Mouse (Mus musculus): ENCODE results near the gene Cdk15. TPM values are rescaled to one million over a fixed set of nuclear protein-coding genes. Genes with fewer than 3 reads are reported as not detected.

The Cdk15 gene
- polyA plus RNA-seq, 1 experiment from 2014 or later: 0.57 TPM

- H3K4me3 ChIP-seq: peak within 1 kb of the TSS; percentile 93
- H3K36me3 ChIP-seq: no peaks in the 10 kb centered on the region
- H3K27ac ChIP-seq: peak within 1 kb of the TSS; percentile 69
- no peaks in the 10 kb centered on the region for H3K9me3 ChIP-seq (replicated peaks)
- ATAC-seq (replicated peaks; ENCODE audit: insufficient number of reproducible peaks, insufficient read depth, low FRiP score, low read depth): peak; percentile 98
- H3K27me3 ChIP-seq: no peaks in the 10 kb centered on the region
- WGBS: under 1% methylated on average over 58 of the region's 58 CpGs
- H3K4me2 ChIP-seq: peak within 1 kb of the TSS; percentile 83
- peak within 1 kb of the TSS; percentile 88 for H3K9ac ChIP-seq
- H3K4me1 ChIP-seq (replicated peaks): no peaks in the 10 kb centered on the region
These were observed 19.8 kb upstream of the Cdk15 start, which contains the start of gene Als2 for GRCm38 (mm10) chr1:59236856-59237441. Gene Als2 (minus strand): TSS chr1:59237231.

- Histone ChIP-seq H3K27me3 (no peaks in the 10 kb centered on the region), H3K4me3 (peak overlapping the region; percentile 93), H3K4me1 (replicated peaks) (no peaks in the 10 kb centered on the region), H3K27ac (peak overlapping the region; percentile 69), H3K9me3 (replicated peaks) (no peaks in the 10 kb centered on the region), H3K9ac (peak overlapping the region; percentile 88), H3K4me2 (peak overlapping the region; percentile 83), H3K36me3 (no peaks in the 10 kb centered on the region)
- under 1% methylated on average over 19 of the region's 19 CpGs for WGBS
- 0 out of 2 replicates have a peak, but pooled peaks have one; percentile 44 for ATAC-seq (replicated peaks; ENCODE audit: insufficient number of reproducible peaks, insufficient read depth, low FRiP score, low read depth)
These were observed 19.0 kb upstream of the Cdk15 start for GRCm38 (mm10) chr1:59237614-59238211.

- ATAC-seq (replicated peaks; ENCODE audit: insufficient number of reproducible peaks, insufficient read depth, low FRiP score, low read depth): no peak
- H3K27ac ChIP-seq: no peak overlapping the region
- no peaks in the 10 kb centered on the region for H3K4me1 ChIP-seq (replicated peaks)
- no peaks in the 10 kb centered on the region for H3K27me3 ChIP-seq
- no peak overlapping the region for H3K4me2 ChIP-seq
- WGBS: 58% methylated on average over 2 of the region's 2 CpGs
- H3K9me3 ChIP-seq (replicated peaks): no peaks in the 10 kb centered on the region
- no peaks in the 10 kb centered on the region for H3K36me3 ChIP-seq
- no peak overlapping the region for H3K9ac ChIP-seq
- H3K4me3 ChIP-seq: no peak overlapping the region
These were observed 12.9 kb upstream of the Cdk15 start for GRCm38 (mm10) chr1:59243770-59244169.

GRCm38 (mm10) chr1:59247602-59248001 is 9.1 kb upstream of the Cdk15 start:
- Histone ChIP-seq H3K36me3 (no peaks in the 10 kb centered on the region), H3K4me2 (no peak overlapping the region), H3K27ac (no peak overlapping the region), H3K9ac (no peak overlapping the region), H3K4me1 (replicated peaks) (no peaks in the 10 kb centered on the region), H3K9me3 (replicated peaks) (no peaks in the 10 kb centered on the region), H3K27me3 (no peaks in the 10 kb centered on the region), H3K4me3 (no peak overlapping the region)
- 4% methylated on average over 9 of the region's 9 CpGs for WGBS
- no peak for ATAC-seq (replicated peaks; ENCODE audit: insufficient number of reproducible peaks, insufficient read depth, low FRiP score, low read depth)

GRCm38 (mm10) chr1:59252762-59253161 is 3.9 kb upstream of the Cdk15 start:
- H3K27ac ChIP-seq: no peak overlapping the region
- WGBS: 9% methylated on average over 6 of the region's 7 CpGs
- peak overlapping the region; percentile 52 for H3K4me2 ChIP-seq
- no peaks in the 10 kb centered on the region for H3K36me3 ChIP-seq
- no peaks in the 10 kb centered on the region for H3K9me3 ChIP-seq (replicated peaks)
- H3K27me3 ChIP-seq: no peaks in the 10 kb centered on the region
- H3K4me1 ChIP-seq (replicated peaks): peaks cover 9% of the 10 kb centered on the region
- no peak overlapping the region for H3K9ac ChIP-seq
- H3K4me3 ChIP-seq: no peak overlapping the region
- ATAC-seq (replicated peaks; ENCODE audit: insufficient number of reproducible peaks, insufficient read depth, low FRiP score, low read depth): no peak

- H3K27ac ChIP-seq: no peak overlapping the region
- no peaks in the 10 kb centered on the region for H3K27me3 ChIP-seq
- H3K9me3 ChIP-seq (replicated peaks): no peaks in the 10 kb centered on the region
- no peaks in the 10 kb centered on the region for H3K36me3 ChIP-seq
- 4% methylated on average over 15 of the region's 18 CpGs for WGBS
- H3K4me2 ChIP-seq: peak overlapping the region; percentile 52
- ATAC-seq (replicated peaks; ENCODE audit: insufficient number of reproducible peaks, insufficient read depth, low FRiP score, low read depth): no peak
- no peak overlapping the region for H3K9ac ChIP-seq
- H3K4me3 ChIP-seq: peak overlapping the region; percentile 17; the same call in 1 of the 2 replicates
- H3K4me1 ChIP-seq (replicated peaks): peaks cover 9% of the 10 kb centered on the region
These were observed 3.3 kb upstream of the Cdk15 start for GRCm38 (mm10) chr1:59253301-59253909.

- Histone ChIP-seq H3K27ac (no peak overlapping the region), H3K36me3 (no peaks in the 10 kb centered on the region), H3K9ac (no peak overlapping the region), H3K4me3 (no peak overlapping the region), H3K4me2 (no peak overlapping the region), H3K27me3 (no peaks in the 10 kb centered on the region; the same call in 1 of the 2 replicates), H3K4me1 (replicated peaks) (peaks cover 8% of the 10 kb centered on the region), H3K9me3 (replicated peaks) (no peaks in the 10 kb centered on the region)
- WGBS: 61% methylated on average over 3 of the region's 3 CpGs
- no peak for ATAC-seq (replicated peaks; ENCODE audit: insufficient number of reproducible peaks, insufficient read depth, low FRiP score, low read depth)
These were observed 1.0 kb downstream of the Cdk15 start for GRCm38 (mm10) chr1:59257736-59258135.

DNA sequence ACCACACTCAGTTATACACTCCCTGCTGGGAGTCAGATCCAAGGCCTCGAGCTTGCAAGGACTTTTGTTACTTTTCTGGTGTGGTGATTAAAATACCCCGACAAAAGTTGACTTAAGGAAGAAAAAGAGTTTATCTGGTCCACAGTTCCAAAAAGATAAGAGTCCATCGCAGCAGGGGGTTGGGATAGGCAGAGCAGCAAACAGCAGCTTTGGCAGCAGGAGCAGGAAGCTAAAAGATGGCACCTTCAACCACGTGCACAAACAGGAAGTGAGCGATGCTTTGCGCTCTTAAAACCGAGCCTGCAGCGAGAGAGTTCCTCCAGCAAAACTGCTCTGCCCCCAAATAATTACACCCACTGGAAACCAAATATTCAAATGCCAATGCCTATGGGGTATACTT is 12.2 kb downstream of the Cdk15 start:
- WGBS: 28% methylated on average over 8 of the region's 8 CpGs

DNA sequence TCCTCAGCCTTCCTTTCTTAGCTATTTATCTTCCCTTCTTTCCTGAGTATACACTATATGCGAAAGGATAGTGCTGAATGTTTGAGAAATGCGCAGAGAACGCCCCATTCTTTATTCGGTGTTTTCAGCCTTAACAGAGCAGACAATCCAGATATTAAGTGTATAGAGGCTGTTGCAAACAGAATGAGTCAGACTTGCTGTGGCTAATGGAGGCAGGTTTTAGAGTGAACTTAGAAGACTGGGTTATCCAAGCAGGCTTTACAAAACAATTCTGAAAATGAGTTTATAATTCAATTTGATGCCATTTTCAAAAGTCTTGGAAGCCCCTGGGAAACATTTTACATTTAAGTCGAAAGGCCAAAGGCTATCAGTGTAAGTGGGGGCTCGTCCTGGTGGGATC is 12.8 kb downstream of the Cdk15 start:
- Histone ChIP-seq H3K9me3 (replicated peaks) (no peaks in the 10 kb centered on the region), H3K36me3 (no peaks in the 10 kb centered on the region), H3K27ac (no peak overlapping the region), H3K4me1 (replicated peaks) (no peaks in the 10 kb centered on the region), H3K4me3 (no peak overlapping the region), H3K4me2 (no peak overlapping the region), H3K27me3 (no peaks in the 10 kb centered on the region), H3K9ac (no peak overlapping the region)
- WGBS: 74% methylated on average over 6 of the region's 6 CpGs
- ATAC-seq (replicated peaks; ENCODE audit: insufficient number of reproducible peaks, insufficient read depth, low FRiP score, low read depth): no peak

More for the DNA sequence above, 12.2 kb downstream of the Cdk15 start:
- H3K27ac ChIP-seq: no peak overlapping the region
- no peak overlapping the region for H3K9ac ChIP-seq
- H3K9me3 ChIP-seq (replicated peaks): no peaks in the 10 kb centered on the region
- no peaks in the 10 kb centered on the region for H3K4me1 ChIP-seq (replicated peaks)
- H3K36me3 ChIP-seq: no peaks in the 10 kb centered on the region
- no peaks in the 10 kb centered on the region for H3K27me3 ChIP-seq
- H3K4me3 ChIP-seq: no peak overlapping the region
- ATAC-seq (replicated peaks; ENCODE audit: insufficient number of reproducible peaks, insufficient read depth, low FRiP score, low read depth): no peak
- no peak overlapping the region for H3K4me2 ChIP-seq

GRCm38 (mm10) chr1:59269951-59270689 is 13.4 kb downstream of the Cdk15 start:
- 53% methylated on average over 20 of the region's 20 CpGs for WGBS
- Histone ChIP-seq H3K4me3 (no peak overlapping the region), H3K4me2 (peak overlapping the region; percentile 3; the same call in 1 of the 2 replicates)

DNA sequence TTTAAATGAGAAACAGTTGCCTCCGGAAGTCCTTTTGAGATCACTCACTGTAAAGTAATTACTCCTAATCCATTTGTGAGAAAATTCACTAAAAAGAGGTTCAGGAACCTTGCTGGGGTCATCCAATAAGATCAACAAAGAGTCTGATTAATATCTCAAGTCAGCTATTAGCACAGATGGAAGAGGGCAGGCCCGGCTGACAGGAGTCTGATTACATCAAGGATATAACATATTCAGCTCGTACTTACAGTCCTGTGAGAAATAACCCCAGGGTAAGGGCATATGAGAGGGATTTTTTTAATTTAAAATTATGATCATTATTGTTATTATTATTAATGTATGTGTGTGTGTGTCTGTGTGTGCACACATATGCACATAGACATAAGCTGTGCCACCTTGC is 15.5 kb downstream of the Cdk15 start:
- H3K4me2 ChIP-seq: no peak overlapping the region
- no peaks in the 10 kb centered on the region for H3K36me3 ChIP-seq
- no peak for ATAC-seq (replicated peaks; ENCODE audit: insufficient number of reproducible peaks, insufficient read depth, low FRiP score, low read depth)
- H3K4me1 ChIP-seq (replicated peaks): no peaks in the 10 kb centered on the region
- no peak overlapping the region for H3K27ac ChIP-seq
- H3K4me3 ChIP-seq: no peak overlapping the region
- H3K27me3 ChIP-seq: no peaks in the 10 kb centered on the region
- H3K9ac ChIP-seq: no peak overlapping the region
- no peaks in the 10 kb centered on the region for H3K9me3 ChIP-seq (replicated peaks)
- 72% methylated on average over 3 of the region's 3 CpGs for WGBS

More at GRCm38 (mm10) chr1:59269951-59270689, 13.4 kb downstream of the Cdk15 start:
- Histone ChIP-seq H3K9ac (no peak overlapping the region), H3K4me1 (replicated peaks) (no peaks in the 10 kb centered on the region), H3K36me3 (no peaks in the 10 kb centered on the region), H3K9me3 (replicated peaks) (no peaks in the 10 kb centered on the region), H3K27ac (no peak overlapping the region), H3K27me3 (no peaks in the 10 kb centered on the region)
- ATAC-seq (replicated peaks; ENCODE audit: insufficient number of reproducible peaks, insufficient read depth, low FRiP score, low read depth): no peak

Data from heart, embryonic 15.5 days (tissue).